Mouse (Mus musculus) heart, embryonic 11.5 days (tissue): ENCODE measurements around the gene Tnik. TPM values are rescaled to one million over a fixed set of nuclear protein-coding genes. Genes with fewer than 3 reads are reported as not detected.

Experiments used
- ATAC-seq: fragments of 200-750 bp; cut with Nextera tagmentation; replicated peaks from 2 replicates; pipeline ENCODE4 v1.8.0; 2017; ENCODE audit warnings: moderate library complexity; ENCODE audit not compliant: insufficient number of reproducible peaks, low FRiP score, low TSS enrichment
- H3K27ac ChIP-seq: fragments of 300-500 bp; sonication (generic); 2 replicates; pipeline ENCODE4 v1.5.1; 2014; ENCODE audit warnings: mild to moderate bottlenecking, low read depth, low read length
- H3K27me3 ChIP-seq: fragments of 300-500 bp; sonication (generic); 2 replicates; pipeline ENCODE4 v1.6.1; 2014; ENCODE audit warnings: mild to moderate bottlenecking, low read length, mixed read lengths; ENCODE audit not compliant: control insufficient read depth, insufficient read depth
- H3K36me3 ChIP-seq: fragments of 300-500 bp; sonication (generic); 2 replicates; pipeline ENCODE4 v1.6.1; 2014; ENCODE audit warnings: mild to moderate bottlenecking, low read length, moderate library complexity, mixed read lengths; ENCODE audit not compliant: control insufficient read depth, insufficient read depth
- H3K4me1 ChIP-seq: fragments of 300-500 bp; sonication (generic); 2 replicates; pipeline ENCODE4 v1.6.1; 2014; ENCODE audit warnings: low read length; ENCODE audit not compliant: control insufficient read depth, insufficient read depth
- H3K4me2 ChIP-seq: fragments of 300-500 bp; sonication (generic); 2 replicates; pipeline ENCODE4 v1.6.1; 2014; ENCODE audit warnings: mild to moderate bottlenecking, moderate library complexity
- H3K4me3 ChIP-seq: fragments of 300-500 bp; sonication (generic); 2 replicates; pipeline ENCODE4 v1.5.1; 2014; ENCODE audit warnings: low read depth, low read length
- H3K9ac ChIP-seq: fragments of 300-500 bp; sonication (generic); 2 replicates; pipeline ENCODE4 v1.6.1; 2014; ENCODE audit warnings: mild to moderate bottlenecking, low read depth, low read length, moderate library complexity
- H3K9me3 ChIP-seq: fragments of 300-500 bp; sonication (generic); replicated peaks from 2 replicates; pipeline ENCODE4 v1.6.1; 2016; ENCODE audit warnings: low read length; ENCODE audit not compliant: control insufficient read depth
- WGBS: fragments of 180-500 bp; shearing (Covaris S2); extraction: QIAGEN DNeasy Blood & Tissue Kit; methylation state at CpG from one replicate; pipeline ENCODE4 v1.1.7; 2014; ENCODE audit not compliant: insufficient replicate concordance; 5-methylcytosine and 5-hydroxymethylcytosine counted together
- microRNA-seq: library from miRNA; unstranded; fragments of <30 nt; microRNA quantifications from one replicate; pipeline ENCODE4, GENCODE M21; 2016; ENCODE audit warnings: borderline number of aligned reads
- polyA plus RNA-seq: library from polyadenylated mRNA; unstranded; fragments of >200 nt; fragmentation: Nextera tagmentation; extraction: Ambion mirVana; gene quantifications from 2 replicates; pipeline ENCODE4 v1.2.1, GENCODE M21; 2014

The Tnik gene
- polyA plus RNA-seq, 1 experiment from 2014 or later, result 7.6 TPM

DNA sequence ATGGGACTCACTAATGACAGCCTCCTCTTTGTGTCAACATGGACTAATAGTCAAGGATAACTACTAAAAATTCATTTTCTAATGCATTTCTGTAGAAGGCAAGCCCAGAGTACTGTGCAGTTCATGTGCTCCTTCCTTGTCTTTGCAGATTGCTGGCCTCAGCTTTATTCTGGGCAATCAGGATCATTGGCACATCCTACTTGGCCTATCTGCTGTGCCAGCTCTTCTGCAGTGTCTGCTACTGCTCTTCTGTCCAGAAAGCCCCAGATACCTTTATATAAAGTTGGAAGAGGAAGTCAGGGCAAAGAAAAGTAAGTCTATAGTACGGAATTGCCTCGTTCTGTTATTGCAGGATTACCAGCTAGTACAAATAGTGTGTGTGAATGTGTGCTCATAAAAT, 455.5 kb downstream of the Tnik start:
- Histone ChIP-seq H3K4me1 (peaks cover 3% of the 10 kb centered on the region; the same call in 1 of the 2 replicates), H3K36me3 (no peaks in the 10 kb centered on the region), H3K27ac (no peak overlapping the region), H3K9me3 (no peaks in the 10 kb centered on the region), H3K27me3 (no peaks in the 10 kb centered on the region), H3K9ac (no peak overlapping the region), H3K4me2 (no peak overlapping the region), H3K4me3 (no peak overlapping the region)
- no peak for ATAC-seq
- WGBS, result 82% methylated on average over 2 of the region's 2 CpGs

DNA sequence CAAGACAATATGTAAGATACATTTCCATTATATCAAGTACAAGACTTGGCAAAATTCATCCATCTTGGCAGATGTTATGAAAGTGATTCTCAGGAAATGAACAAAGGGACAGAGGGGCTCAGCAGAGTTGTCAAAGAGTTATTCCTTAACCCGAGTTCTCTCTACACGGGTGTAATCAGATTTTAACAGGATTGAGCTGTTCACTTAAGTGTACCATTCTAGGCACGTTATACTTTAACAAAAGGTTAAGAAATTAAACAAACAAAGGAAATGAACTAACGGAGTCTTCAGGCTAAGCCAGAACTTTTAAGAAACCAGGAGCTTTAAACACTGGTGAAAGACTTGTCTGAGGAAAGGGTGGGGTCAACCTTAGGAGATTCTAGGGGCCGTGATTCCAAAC, 458.2 kb downstream of the Tnik start:
- no peak overlapping the region for H3K4me3 ChIP-seq
- 70% methylated on average over 5 of the region's 5 CpGs for WGBS
- no peak overlapping the region for H3K27ac ChIP-seq
- H3K27me3 ChIP-seq, result no peaks in the 10 kb centered on the region
- H3K9me3 ChIP-seq, result no peaks in the 10 kb centered on the region
- no peak overlapping the region for H3K9ac ChIP-seq
- ATAC-seq, result no peak
- H3K36me3 ChIP-seq, result no peaks in the 10 kb centered on the region
- no peak overlapping the region for H3K4me2 ChIP-seq
- H3K4me1 ChIP-seq, result peaks cover 3% of the 10 kb centered on the region; the same call in 1 of the 2 replicates

DNA sequence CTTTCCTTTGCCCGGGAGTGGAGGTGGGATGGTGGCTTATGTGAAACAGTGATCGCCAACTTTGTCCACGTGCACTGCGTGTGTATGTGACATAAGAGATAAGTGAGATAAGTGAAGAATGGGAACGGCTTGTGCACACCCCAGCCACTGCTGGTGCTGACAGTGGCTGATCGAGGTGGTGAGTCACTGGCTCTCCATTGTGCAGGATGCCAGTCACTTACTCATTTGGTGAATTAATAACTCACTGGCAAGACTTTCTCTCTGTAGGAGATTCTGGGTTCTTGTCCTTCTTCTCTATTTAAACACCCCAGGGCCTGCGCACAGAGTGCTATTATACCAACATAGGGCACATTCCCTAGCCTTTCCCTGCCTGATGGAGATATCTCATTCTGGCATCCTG, 458.8 kb downstream of the Tnik start:
- 43% methylated on average over 7 of the region's 7 CpGs for WGBS
- Histone ChIP-seq H3K4me2 (no peak overlapping the region), H3K36me3 (no peaks in the 10 kb centered on the region), H3K27ac (no peak overlapping the region), H3K9ac (no peak overlapping the region), H3K9me3 (no peaks in the 10 kb centered on the region), H3K4me3 (no peak overlapping the region), H3K4me1 (peaks cover 3% of the 10 kb centered on the region; the same call in 1 of the 2 replicates), H3K27me3 (no peaks in the 10 kb centered on the region)
- no peak for ATAC-seq

DNA sequence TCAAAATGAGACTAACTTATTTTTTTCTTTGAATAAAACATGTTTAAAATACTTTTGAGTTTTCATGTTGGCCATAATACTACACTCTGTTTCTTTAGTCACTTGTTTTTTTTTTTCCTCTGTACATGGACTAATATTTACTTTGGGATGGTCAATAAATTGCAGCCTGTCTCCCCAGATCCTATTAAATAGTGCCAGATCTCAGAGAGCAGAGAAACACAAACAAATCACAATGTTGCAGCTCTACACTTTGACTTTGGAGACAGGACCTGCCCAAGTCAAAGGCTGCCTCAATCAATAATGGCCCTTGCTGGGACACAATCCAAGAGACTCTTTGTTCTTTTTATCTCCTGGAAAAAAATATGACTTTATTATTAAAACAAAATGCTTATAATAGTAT, 459.5 kb downstream of the Tnik start:
- H3K4me1 ChIP-seq, result peaks cover 3% of the 10 kb centered on the region; the same call in 1 of the 2 replicates
- H3K9me3 ChIP-seq, result no peaks in the 10 kb centered on the region
- no peak overlapping the region for H3K9ac ChIP-seq
- no peaks in the 10 kb centered on the region for H3K36me3 ChIP-seq
- no peak overlapping the region for H3K4me3 ChIP-seq
- no peaks in the 10 kb centered on the region for H3K27me3 ChIP-seq
- H3K27ac ChIP-seq, result no peak overlapping the region
- no peak overlapping the region for H3K4me2 ChIP-seq
- no peak for ATAC-seq

DNA sequence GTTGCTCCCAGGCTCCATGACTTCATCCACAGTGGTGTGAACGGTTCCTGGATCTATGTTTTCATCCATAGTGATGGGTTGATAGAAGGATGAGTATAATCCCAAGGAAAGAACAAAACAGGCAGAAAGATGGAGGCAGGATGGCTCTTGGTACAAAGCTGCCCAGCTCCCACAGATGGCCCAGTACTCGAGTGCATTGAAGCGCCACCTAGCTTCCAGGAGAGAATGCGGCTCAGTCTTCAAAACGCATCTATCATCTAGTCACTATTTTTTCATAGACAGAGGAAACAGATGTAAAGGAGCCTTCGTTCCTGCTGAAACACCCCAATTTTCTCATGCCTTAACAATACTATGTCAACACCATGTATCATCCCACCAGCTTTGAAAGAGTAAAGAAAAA, 460.5 kb downstream of the Tnik start:
- H3K4me1 ChIP-seq, result peaks cover 3% of the 10 kb centered on the region; the same call in 1 of the 2 replicates
- H3K27ac ChIP-seq, result no peak overlapping the region
- H3K36me3 ChIP-seq, result no peaks in the 10 kb centered on the region
- no peak for ATAC-seq
- 58% methylated on average over 6 of the region's 6 CpGs for WGBS
- no peaks in the 10 kb centered on the region for H3K27me3 ChIP-seq
- H3K4me3 ChIP-seq, result no peak overlapping the region
- H3K9me3 ChIP-seq, result no peaks in the 10 kb centered on the region
- no peak overlapping the region for H3K9ac ChIP-seq
- no peak overlapping the region for H3K4me2 ChIP-seq

DNA sequence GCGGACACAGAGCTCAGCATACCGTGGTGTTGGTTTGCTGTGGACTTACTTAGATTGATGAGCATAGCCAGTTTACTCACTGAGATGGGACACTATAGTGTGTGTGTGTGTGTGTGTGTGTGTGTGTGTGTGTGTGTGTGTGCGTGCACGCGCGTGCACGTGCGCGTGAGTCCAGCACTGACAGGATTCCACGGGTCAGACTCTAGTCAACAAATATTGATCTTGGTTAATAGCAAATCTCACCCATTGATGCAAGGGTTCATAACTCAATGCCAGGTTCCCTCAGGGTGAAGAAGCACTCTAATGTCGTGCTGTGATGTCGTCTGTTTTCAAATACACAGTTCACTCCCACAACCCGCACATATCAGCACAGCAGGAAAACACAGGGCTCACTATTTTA, 462.2 kb downstream of the Tnik start:
- no peaks in the 10 kb centered on the region for H3K27me3 ChIP-seq
- WGBS, result 92% methylated on average over 13 of the region's 13 CpGs
- H3K9ac ChIP-seq, result no peak overlapping the region
- no peak overlapping the region for H3K4me2 ChIP-seq
- H3K27ac ChIP-seq, result no peak overlapping the region
- peaks cover 3% of the 10 kb centered on the region; the same call in 1 of the 2 replicates for H3K4me1 ChIP-seq
- no peaks in the 10 kb centered on the region for H3K9me3 ChIP-seq
- no peak for ATAC-seq
- no peaks in the 10 kb centered on the region for H3K36me3 ChIP-seq
- no peak overlapping the region for H3K4me3 ChIP-seq

Small RNA genes within 50 kb of the gene (microRNA-seq; reads per million reads assigned to microRNA genes)
- not detected for gene Mir466q
